Mouse (Mus musculus): ENCODE results near the gene Lrrc41.
A peak's percentile ranks its signal among the peaks of the same experiment; 100 is the strongest.

Lrrc41 gene

DNA sequence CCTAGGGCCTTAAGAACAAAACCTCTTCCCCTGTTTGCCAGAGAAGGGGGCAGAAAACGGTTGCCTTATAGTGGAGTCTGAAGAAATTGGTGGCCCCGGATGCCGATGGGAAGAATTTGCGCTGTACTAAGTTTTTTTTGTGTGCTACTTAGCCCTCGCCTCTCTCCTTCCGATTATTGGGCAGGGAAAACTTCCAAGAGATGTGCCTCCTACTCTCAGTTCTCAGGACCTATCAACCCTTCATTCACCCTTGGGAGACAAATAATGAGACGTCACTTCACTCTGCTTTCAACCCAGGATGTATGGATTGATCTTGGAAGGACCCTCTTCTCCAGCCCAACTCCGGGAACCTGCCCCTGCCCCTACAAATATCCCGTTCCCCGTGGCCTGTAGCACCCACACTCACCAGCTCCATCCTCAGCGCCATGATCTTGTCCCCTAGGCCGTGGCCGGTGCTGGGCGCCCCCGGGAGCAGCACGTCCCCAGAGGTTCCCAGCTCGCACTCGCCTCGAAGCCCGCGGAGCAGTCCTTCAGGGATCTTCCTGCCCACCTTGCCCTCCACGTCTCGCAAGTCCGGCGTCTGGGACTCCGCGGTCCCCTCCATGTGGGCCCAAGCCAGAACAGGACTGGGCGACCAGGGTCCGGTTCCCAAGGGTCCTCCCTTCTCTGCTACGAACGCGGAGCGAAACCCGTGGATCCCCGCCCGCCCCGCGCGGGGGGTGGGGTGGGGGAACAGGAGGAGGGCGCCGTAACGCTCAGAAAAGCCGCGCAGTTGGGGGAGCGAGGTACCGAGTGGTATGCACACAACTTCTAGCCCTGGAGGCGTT lies 69.0 kb downstream of the Lrrc41 start:
- DNase-seq (ENCODE audit: low spot score in 2 of 2): peak; percentile 55 to 58

All from right cerebral cortex, postnatal 36 days (tissue).